Mouse (Mus musculus) liver, postnatal 0 days (tissue): Measurements from ENCODE around the gene Nars2. TPM values are rescaled to one million over a fixed set of nuclear protein-coding genes. Genes with fewer than 3 reads are reported as not detected.

Source experiments
- ATAC-seq: fragments of 200-750 bp; cut with Nextera tagmentation; 2 replicates; pipeline ENCODE4 v1.8.0; 2017; ENCODE audit warnings: mild to moderate bottlenecking, moderate library complexity
- DNase-seq: peaks from one replicate; pipeline ENCODE4 v3.0.0-alpha.2; 2016
- H3K27ac ChIP-seq: fragments of 300-500 bp; sonication (generic); 2 replicates; pipeline ENCODE4 v1.5.1; 2014; ENCODE audit warnings: antibody characterized with exemption, moderate library complexity, mild to moderate bottlenecking, low read depth
- H3K27me3 ChIP-seq: fragments of 300-500 bp; sonication (generic); 2 replicates; pipeline ENCODE4 v1.6.1; 2014; ENCODE audit warnings: low read length, control low read depth, mixed read lengths; ENCODE audit not compliant: insufficient read depth
- H3K36me3 ChIP-seq: fragments of 300-500 bp; sonication (generic); replicated peaks from 2 replicates; pipeline ENCODE4 v1.6.1; 2014; ENCODE audit warnings: mild to moderate bottlenecking, control low read depth, low read length, moderate library complexity, mixed read lengths; ENCODE audit not compliant: insufficient read depth
- H3K4me1 ChIP-seq: fragments of 300-500 bp; sonication (generic); 2 replicates; pipeline ENCODE4 v1.6.1; 2014; ENCODE audit warnings: antibody characterized with exemption, mild to moderate bottlenecking, control low read depth; ENCODE audit not compliant: insufficient read depth
- H3K4me2 ChIP-seq: fragments of 300-500 bp; sonication (generic); 2 replicates; pipeline ENCODE4 v1.6.1; 2014; ENCODE audit warnings: low read depth, mild to moderate bottlenecking, low read length, moderate library complexity, mixed read lengths
- H3K4me3 ChIP-seq: fragments of 300-500 bp; sonication (generic); 2 replicates; pipeline ENCODE4 v1.5.1; 2014; ENCODE audit warnings: low read depth, low read length
- H3K9ac ChIP-seq: fragments of 300-500 bp; sonication (generic); replicated peaks from 2 replicates; pipeline ENCODE4 v1.6.1; 2014; ENCODE audit warnings: mild to moderate bottlenecking, moderate library complexity
- H3K9me3 ChIP-seq: fragments of 300-500 bp; sonication (generic); 2 replicates; pipeline ENCODE4 v1.6.1; 2016; ENCODE audit warnings: mild to moderate bottlenecking, control low read depth, low read length, mixed read lengths
- CTCF ChIP-seq: sonication (generic); IDR thresholded peaks from 2 replicates; pipeline ENCODE4 v1.5.1; 2016; ENCODE audit warnings: antibody characterized with exemption, low read depth
- EP300 ChIP-seq: IDR thresholded peaks from 2 replicates; pipeline ENCODE4 v1.6.1; 2016; ENCODE audit warnings: antibody characterized with exemption, low read depth, mild to moderate bottlenecking
- WGBS: fragments of 180-500 bp; shearing (Covaris S2); extraction: QIAGEN DNeasy Blood & Tissue Kit; methylation state at CpG from one replicate; pipeline ENCODE4 v1.1.7; 2014; ENCODE audit not compliant: insufficient replicate concordance; 5-methylcytosine and 5-hydroxymethylcytosine counted together
- polyA plus RNA-seq: library from polyadenylated mRNA; unstranded; fragments of >200 nt; fragmentation: Nextera tagmentation; extraction: Ambion mirVana; gene quantifications from 2 replicates; pipeline ENCODE4 v1.2.1, GENCODE M21; 2015

The Nars2 gene
- polyA plus RNA-seq, 1 experiment from 2014 or later = 14.1 TPM

DNA sequence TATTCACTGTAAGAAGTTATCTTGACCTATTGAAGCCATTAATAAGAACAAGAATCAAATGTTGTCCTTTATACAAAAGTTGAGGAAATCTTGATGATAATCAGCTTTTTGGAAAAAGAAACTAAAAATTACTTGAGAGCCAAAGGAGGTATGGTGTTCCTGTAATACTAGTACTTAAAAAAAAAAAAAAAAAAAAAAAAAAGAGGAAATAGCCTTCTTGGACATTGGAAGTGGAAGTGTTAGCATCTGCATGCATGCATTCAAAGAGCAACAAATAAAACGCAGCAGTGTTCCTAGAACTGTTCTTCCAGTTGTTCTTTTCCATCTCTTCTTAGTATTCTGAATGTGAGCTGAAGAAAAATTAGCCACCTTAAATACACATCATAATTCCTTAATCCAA is 25.9 kb downstream of the Nars2 start:
- Histone ChIP-seq H3K9me3 (no peaks in the 10 kb centered on the region), H3K27me3 (no peaks in the 10 kb centered on the region), H3K9ac (no peak overlapping the region), H3K36me3 (peaks cover 3% of the 10 kb centered on the region), H3K27ac (no peak overlapping the region), H3K4me2 (no peak overlapping the region), H3K4me3 (no peak overlapping the region), H3K4me1 (peaks cover 10% of the 10 kb centered on the region; the same call in 1 of the 2 replicates)
- DNase-seq = no peak
- ATAC-seq = no peak
- no peak for TF ChIP-seq CTCF
- no peak for TF ChIP-seq EP300
- WGBS = 71% methylated on average over 1 of the region's 1 CpGs

DNA sequence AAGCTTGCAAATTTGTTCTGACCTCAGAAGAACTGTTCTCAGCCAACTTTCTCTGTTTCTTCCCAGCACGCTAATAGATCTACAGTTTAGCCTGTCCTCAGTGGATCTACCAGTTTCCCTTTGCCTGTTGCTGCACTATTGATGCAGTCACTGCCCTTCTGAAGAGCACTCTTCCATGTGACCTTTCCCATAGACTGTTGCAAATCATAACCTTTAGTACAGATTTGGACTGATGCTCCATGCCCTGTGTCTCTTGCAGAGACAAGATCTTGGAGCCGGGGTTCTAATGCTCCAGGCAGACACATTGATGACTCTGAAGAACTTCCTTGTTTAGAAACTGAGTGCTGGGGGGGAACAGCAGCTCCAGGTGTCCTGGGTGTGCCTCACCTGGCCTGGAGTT is 30.1 kb downstream of the Nars2 start:
- no peak overlapping the region for H3K4me3 ChIP-seq
- TF ChIP-seq CTCF = no peak
- TF ChIP-seq EP300 = no peak
- 87% methylated on average over 2 of the region's 2 CpGs for WGBS
- no peak for DNase-seq
- H3K27ac ChIP-seq = no peak overlapping the region
- H3K4me2 ChIP-seq = no peak overlapping the region
- H3K36me3 ChIP-seq = peaks cover 2% of the 10 kb centered on the region
- H3K9ac ChIP-seq = no peak overlapping the region
- no peaks in the 10 kb centered on the region for H3K27me3 ChIP-seq
- peaks cover 10% of the 10 kb centered on the region for H3K4me1 ChIP-seq
- ATAC-seq = peak; percentile 49; the same call in 1 of the 2 replicates
- H3K9me3 ChIP-seq = no peaks in the 10 kb centered on the region

DNA sequence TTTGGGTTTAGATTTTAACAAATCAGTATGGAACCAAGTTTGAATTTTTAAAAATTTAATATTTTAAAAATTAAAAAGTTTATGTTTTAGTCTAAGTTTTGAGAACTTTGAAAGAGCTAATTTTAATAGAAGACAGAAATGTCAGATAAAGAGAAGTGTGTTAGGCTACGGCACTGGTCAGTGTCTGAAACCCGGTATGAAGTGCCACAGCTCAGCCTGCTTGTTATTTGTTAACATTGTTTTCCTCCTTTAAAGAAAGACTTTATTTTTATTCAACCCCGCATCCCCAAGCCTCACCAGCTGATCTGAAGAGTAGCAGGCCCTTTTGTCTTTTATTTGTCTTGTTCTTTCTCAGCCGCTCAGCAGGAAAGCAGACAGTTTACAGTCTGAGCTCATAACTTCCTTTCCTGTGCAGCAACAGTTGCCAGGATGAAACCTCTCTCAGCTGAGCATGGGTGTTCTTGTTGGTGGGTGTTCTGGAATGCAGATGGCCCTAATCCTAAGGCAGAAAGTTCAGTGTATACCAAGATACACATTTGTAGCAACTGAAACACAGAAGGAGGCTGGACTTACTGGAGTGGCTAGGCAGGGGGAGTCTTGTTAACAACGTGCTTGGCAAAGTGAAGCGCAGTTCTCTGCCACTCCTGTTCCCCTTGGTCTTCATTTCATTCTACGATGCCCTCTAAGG is 32.5 kb downstream of the Nars2 start:
- no peak for DNase-seq
- no peak overlapping the region for H3K27ac ChIP-seq
- peaks cover 24% of the 10 kb centered on the region for H3K4me1 ChIP-seq
- H3K36me3 ChIP-seq = no peaks in the 10 kb centered on the region
- no peak for ATAC-seq
- no peak overlapping the region for H3K9ac ChIP-seq
- TF ChIP-seq EP300 (no peak), CTCF (no peak)
- H3K27me3 ChIP-seq = no peaks in the 10 kb centered on the region
- WGBS = 72% methylated on average over 7 of the region's 7 CpGs
- no peaks in the 10 kb centered on the region for H3K9me3 ChIP-seq
- H3K4me2 ChIP-seq = no peak overlapping the region
- no peak overlapping the region for H3K4me3 ChIP-seq

DNA sequence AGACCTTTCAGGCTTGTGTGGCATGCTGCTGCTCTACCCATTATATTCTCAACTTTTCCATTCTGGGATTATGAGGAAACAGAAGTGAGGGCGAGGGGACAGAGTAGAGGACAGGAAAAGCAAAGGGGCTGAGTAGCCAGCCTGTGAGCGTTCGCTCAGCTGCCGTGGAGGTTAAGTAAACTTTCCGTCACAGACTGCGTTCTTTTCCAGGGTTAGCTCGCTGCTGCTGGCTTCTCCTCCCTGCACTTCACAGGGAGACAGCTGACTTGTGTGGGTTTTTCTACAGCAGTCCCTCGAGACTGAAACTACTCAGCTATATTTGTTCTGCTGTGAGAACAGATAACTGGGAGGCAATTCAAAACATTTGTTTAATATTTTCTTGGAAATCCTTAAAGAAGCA is 34.5 kb downstream of the Nars2 start:
- no peaks in the 10 kb centered on the region for H3K27me3 ChIP-seq
- H3K4me3 ChIP-seq = no peak overlapping the region
- H3K9me3 ChIP-seq = no peaks in the 10 kb centered on the region
- H3K4me2 ChIP-seq = peak overlapping the region; percentile 3; the same call in 1 of the 2 replicates
- ATAC-seq (no peak), DNase-seq (no peak)
- H3K9ac ChIP-seq = no peak overlapping the region
- no peaks in the 10 kb centered on the region for H3K36me3 ChIP-seq
- 27% methylated on average over 8 of the region's 8 CpGs for WGBS
- H3K4me1 ChIP-seq = peaks cover 24% of the 10 kb centered on the region
- TF ChIP-seq CTCF (no peak), EP300 (no peak)
- no peak overlapping the region for H3K27ac ChIP-seq

DNA sequence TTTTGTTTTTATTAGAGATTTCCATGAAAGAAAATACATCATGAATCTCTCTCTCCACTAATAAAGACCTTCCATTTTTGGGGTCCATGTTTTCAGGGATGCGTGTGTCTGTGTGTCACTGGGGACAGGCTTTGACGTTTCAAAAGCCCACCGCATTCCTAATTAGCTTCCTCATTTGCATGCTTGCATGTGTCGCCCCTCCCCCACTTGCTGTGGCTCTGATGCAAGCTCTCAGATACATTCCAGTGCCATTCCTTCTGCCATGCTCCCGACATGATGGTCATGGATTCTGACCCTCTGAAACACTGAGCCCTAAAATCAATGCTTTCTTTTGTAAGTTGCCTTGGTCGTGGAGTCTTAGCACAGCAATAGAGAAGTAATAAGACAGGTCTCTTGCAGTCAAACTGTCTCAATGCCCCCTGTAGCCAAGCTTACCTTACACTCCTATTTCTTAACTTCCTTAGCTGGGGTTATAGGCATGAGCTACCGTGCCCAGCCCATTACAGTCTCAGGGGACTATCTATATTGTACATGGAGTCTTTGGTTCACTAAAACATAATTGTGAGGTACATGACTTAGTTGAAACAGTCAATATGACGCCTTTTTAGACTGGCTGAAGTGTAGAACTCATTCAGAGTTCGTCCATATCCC is 35.6 kb downstream of the Nars2 start:
- ATAC-seq = no peak
- no peak overlapping the region for H3K4me3 ChIP-seq
- no peaks in the 10 kb centered on the region for H3K36me3 ChIP-seq
- no peak overlapping the region for H3K9ac ChIP-seq
- DNase-seq = no peak
- no peaks in the 10 kb centered on the region for H3K9me3 ChIP-seq
- H3K4me2 ChIP-seq = no peak overlapping the region
- WGBS = 57% methylated on average over 9 of the region's 9 CpGs
- no peak overlapping the region for H3K27ac ChIP-seq
- H3K4me1 ChIP-seq = peaks cover 24% of the 10 kb centered on the region
- no peaks in the 10 kb centered on the region for H3K27me3 ChIP-seq
- TF ChIP-seq EP300 = no peak
- TF ChIP-seq CTCF = no peak

DNA sequence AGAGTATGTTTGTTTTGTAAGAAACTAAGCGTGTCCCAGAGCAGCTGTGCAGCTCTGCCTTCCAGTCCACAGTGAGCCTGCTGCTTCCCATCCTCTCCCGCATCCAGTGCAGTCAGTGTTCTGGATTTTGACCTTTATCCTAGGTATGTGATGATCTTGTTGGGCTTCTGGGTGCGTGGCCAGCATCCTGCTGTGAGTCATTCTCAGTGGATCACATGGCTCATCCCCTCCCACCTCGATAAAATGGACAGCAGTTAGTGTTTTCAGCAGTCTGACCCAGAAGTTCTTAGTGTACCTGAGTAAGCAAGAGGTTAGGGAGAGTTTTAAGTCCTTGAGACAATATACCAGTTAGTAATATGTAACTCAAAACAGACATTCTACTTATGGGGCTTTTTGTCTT is 36.4 kb downstream of the Nars2 start:
- ATAC-seq = peak; percentile 89
- TF ChIP-seq EP300 (no peak), CTCF (no peak)
- no peaks in the 10 kb centered on the region for H3K9me3 ChIP-seq

More for the DNA sequence above, 36.4 kb downstream of the Nars2 start:
- Histone ChIP-seq H3K27ac (no peak overlapping the region), H3K4me1 (peaks cover 21% of the 10 kb centered on the region), H3K4me2 (no peak overlapping the region), H3K36me3 (no peaks in the 10 kb centered on the region), H3K27me3 (no peaks in the 10 kb centered on the region), H3K9ac (no peak overlapping the region), H3K4me3 (no peak overlapping the region)
- 64% methylated on average over 4 of the region's 4 CpGs for WGBS
- no peak for DNase-seq
